14 mouse cellular contexts compared by ENCODE assay signal in genomic region chr9:46737446-46737845, GRCm38 (mm10).
"Had no signal": no experiment of that assay in that cellular context is flagged by ENCODE, and none has a peak within 500 bp of the region (broad histone marks: within the 10 kb centered on the region; RNA-seq: fewer than 3 reads in every experiment).

No protein-coding gene starts in this region.

- H3K9ac ChIP-seq: intestine, embryonic 15.5 days; kidney, embryonic 15.5 days; limb, embryonic 15.5 days; liver, embryonic 12.5 days; lung, embryonic 14.5 days had no signal

- DNase-seq: kidney, adult 2 months; kidney, postnatal 25 days; lung, embryonic 14.5 days; lung, postnatal 10 days; right cerebral cortex, adult 18-20 months; thymus, postnatal 36 days had no signal

- H3K27ac ChIP-seq: intestine, embryonic 15.5 days; kidney, embryonic 15.5 days; limb, embryonic 15.5 days; liver, embryonic 12.5 days; macrophage had no signal

- H3K4me3 ChIP-seq: intestine, embryonic 15.5 days; kidney, embryonic 15.5 days; left cerebral cortex, adult 2 months; limb, embryonic 15.5 days; liver, embryonic 12.5 days; megakaryocyte, embryonic 14.5 days; myocyte had no signal

- H3K27me3 ChIP-seq: megakaryocyte, embryonic 14.5 days had no signal

- H3K36me3 ChIP-seq: intestine, embryonic 15.5 days; kidney, embryonic 15.5 days; limb, embryonic 15.5 days; liver, embryonic 12.5 days had no signal

- H3K4me1 ChIP-seq: intestine, embryonic 15.5 days; limb, embryonic 15.5 days; liver, embryonic 12.5 days had no signal

- H3K4me2 ChIP-seq: intestine, embryonic 15.5 days; kidney, embryonic 15.5 days; limb, embryonic 15.5 days; liver, embryonic 12.5 days; lung, embryonic 14.5 days had no signal

- ATAC-seq: intestine, embryonic 15.5 days; liver, embryonic 12.5 days had no signal

- H3K9me3 ChIP-seq: intestine, embryonic 15.5 days; kidney, embryonic 15.5 days; limb, embryonic 15.5 days; liver, embryonic 12.5 days; megakaryocyte, embryonic 14.5 days had no signal
